ENCODE assay signal across 25 mouse cellular contexts in the genomic region with DNA sequence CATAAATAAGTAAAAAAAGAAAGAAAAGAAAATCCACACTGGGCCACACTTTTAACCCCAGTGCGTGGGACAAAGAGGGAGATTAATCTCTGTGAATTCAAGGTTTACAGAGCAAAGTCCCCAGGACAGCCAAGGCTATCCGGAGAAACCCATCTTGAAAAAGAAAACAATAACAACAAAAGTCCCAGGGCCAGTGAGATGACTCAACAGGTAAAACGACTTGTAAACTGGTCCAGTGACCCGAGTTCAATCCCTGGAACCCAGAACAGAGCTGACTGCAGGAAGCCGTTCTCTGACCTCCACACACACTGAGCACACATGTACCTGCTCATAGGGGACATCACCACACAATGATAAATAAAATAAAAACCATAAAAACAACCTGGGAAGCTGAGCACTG. TPM values are rescaled to one million over a fixed set of nuclear protein-coding genes. Genes with fewer than 3 reads are reported as not detected.
DNase-seq lines count a peak whose midpoint lies in the region; ATAC-seq and TF ChIP-seq lines count a peak whose summit lies in the region.
"Had no signal": no experiment of that assay in that cellular context is flagged by ENCODE, and none has a peak within 500 bp of the region (broad histone marks: within the 10 kb centered on the region; RNA-seq: fewer than 3 reads in every experiment).

No protein-coding gene starts in this region.

- no peaks in the 10 kb centered on the region for H3K27me3 ChIP-seq in heart, embryonic 10.5 days (ENCODE audit: insufficient read depth, poor library complexity, severe bottlenecking)
- H3K27me3 ChIP-seq in heart, embryonic 15.5 days, result no peaks in the 10 kb centered on the region
- H3K27me3 ChIP-seq in kidney, adult 2 months (replicated peaks; ENCODE audit: control insufficient read depth, insufficient read depth, low read length), result no peaks in the 10 kb centered on the region
- H3K27me3 ChIP-seq: embryonic facial prominence, embryonic 12.5 days; forebrain, embryonic 15.5 days; hindbrain, embryonic 13.5 days; Patski had no signal

- no peaks in the 10 kb centered on the region for H3K9me3 ChIP-seq in heart, embryonic 10.5 days
- H3K9me3 ChIP-seq in heart, embryonic 15.5 days (replicated peaks), result no peaks in the 10 kb centered on the region
- H3K9me3 ChIP-seq: embryonic facial prominence, embryonic 12.5 days; forebrain, embryonic 15.5 days; hindbrain, embryonic 13.5 days had no signal

- TF ChIP-seq CTCF in kidney, adult 2 months (conservative IDR thresholded peaks at IDR 0.05; ENCODE audit: insufficient read depth, insufficient read length, low read depth, low read length), result no peak

- no peaks in the 10 kb centered on the region for H3K36me3 ChIP-seq in heart, embryonic 10.5 days
- no peaks in the 10 kb centered on the region for H3K36me3 ChIP-seq in heart, embryonic 15.5 days
- H3K36me3 ChIP-seq in kidney, adult 2 months (ENCODE audit: control insufficient read depth, insufficient read depth, low read length), result no peaks in the 10 kb centered on the region; the same call in 1 of the 2 replicates
- H3K36me3 ChIP-seq: embryonic facial prominence, embryonic 12.5 days; forebrain, embryonic 15.5 days had no signal

- no peak overlapping the region for H3K4me3 ChIP-seq in heart, embryonic 10.5 days
- no peak overlapping the region for H3K4me3 ChIP-seq in heart, embryonic 15.5 days
- H3K4me3 ChIP-seq in kidney, adult 2 months (ENCODE audit: insufficient read depth, low read depth, low read length), result no peak overlapping the region
- H3K4me3 ChIP-seq: embryonic facial prominence, embryonic 12.5 days; forebrain, embryonic 15.5 days; hindbrain, embryonic 13.5 days had no signal

- peaks cover 70% of the 10 kb centered on the region for H3K4me1 ChIP-seq in heart, embryonic 10.5 days
- peaks cover 84% of the 10 kb centered on the region for H3K4me1 ChIP-seq in heart, embryonic 15.5 days (replicated peaks)
- H3K4me1 ChIP-seq in kidney, adult 2 months (ENCODE audit: control insufficient read depth, insufficient read depth, low read length), result peaks cover 76% of the 10 kb centered on the region

- no peak overlapping the region for H3K9ac ChIP-seq in heart, embryonic 15.5 days
- H3K9ac ChIP-seq: embryonic facial prominence, embryonic 12.5 days; forebrain, embryonic 15.5 days; hindbrain, embryonic 13.5 days had no signal

- no peak for ATAC-seq in heart, embryonic 15.5 days (replicated peaks; ENCODE audit: insufficient number of reproducible peaks, insufficient read depth, low FRiP score, low read depth)
- ATAC-seq: activated CD4-positive, CD25-positive, alpha-beta regulatory T cell, adult 4 months; forebrain, embryonic 15.5 days; hindbrain, postnatal 0 days; Patski had no signal

- peak overlapping the region; percentile 87; the same call in 1 of the 2 replicates for H3K27ac ChIP-seq in heart, embryonic 10.5 days
- peak overlapping the region; percentile 93 for H3K27ac ChIP-seq in heart, embryonic 15.5 days
- H3K27ac ChIP-seq in kidney, adult 2 months (ENCODE audit: insufficient read depth, low read depth, low read length), result peak overlapping the region; percentile 76
- H3K27ac ChIP-seq: embryonic facial prominence, embryonic 12.5 days; forebrain, embryonic 15.5 days; hindbrain, embryonic 13.5 days; hindbrain, postnatal 0 days had no signal

- no peak overlapping the region for H3K4me2 ChIP-seq in heart, embryonic 15.5 days
- H3K4me2 ChIP-seq: embryonic facial prominence, embryonic 12.5 days; forebrain, embryonic 15.5 days; hindbrain, embryonic 13.5 days had no signal

- 72% methylated on average over 5 of the region's 5 CpGs for WGBS in heart, embryonic 10.5 days
- 69% methylated on average over 5 of the region's 5 CpGs for WGBS in heart, embryonic 15.5 days
- 29% methylated on average over 5 of the region's 5 CpGs for WGBS in kidney, adult 2 months

- TF ChIP-seq POLR2A in kidney, adult 2 months (IDR thresholded peaks at IDR 0.05; ENCODE audit: low read depth, low read length), result no peak

- intact Hi-C loops in heart, postnatal 25 days (cut with DNase I), result no loop called here

- DNase-seq in heart, embryonic 10.5 days (ENCODE audit: low spot score), result no peak
- DNase-seq in heart, adult 18-20 months, result no peak
- DNase-seq in heart, postnatal 25 days (ENCODE audit: low spot score), result no peak
- peak; percentile 70 for DNase-seq in kidney, adult 2 months
- no peak for DNase-seq in kidney, postnatal 4 days
- DNase-seq: cerebellum, adult 11-12 months; cerebellum, adult 9-10 months; cerebellum, postnatal 25 days; gastrocnemius, postnatal 10 days; kidney, adult 8-10 months had no signal

RNA-seq across cellular contexts. Expression of a gene that starts 10.0 kb away (rescaled TPM):
- polyA plus RNA-seq in heart, embryonic 10.5 days (2016; fragmentation: Nextera tagmentation; extraction: Ambion mirVana), result 9.0 and 23.0 TPM in 2 replicates
- total RNA-seq in heart, adult 18-20 months (2021), result 10 to 100 TPM; 56.3 to 75.5 TPM
- 42.3 and 45.3 TPM in 2 replicates for polyA plus RNA-seq in heart, embryonic 15.5 days (2015; fragmentation: Nextera tagmentation; extraction: Ambion mirVana)
- total RNA-seq in heart, postnatal 25 days (2021), result 10 to 100 TPM; 59.9 to 68.6 TPM
- 56.8 and 63.6 TPM in 2 replicates for polyA plus RNA-seq in kidney, adult 2 months (2012; rRNA removed)

RNA-seq across cellular contexts. Expression of a gene that starts 31.2 kb away (rescaled TPM):
- 4.5 and 5.8 TPM in 2 replicates for polyA plus RNA-seq in heart, embryonic 10.5 days (2016; fragmentation: Nextera tagmentation; extraction: Ambion mirVana)
- total RNA-seq in heart, adult 18-20 months (2021), result 1 to 10 TPM; 2.8 to 5.7 TPM
- polyA plus RNA-seq in heart, embryonic 15.5 days (2015; fragmentation: Nextera tagmentation; extraction: Ambion mirVana), result 3.7 and 4.9 TPM in 2 replicates
- total RNA-seq in heart, postnatal 25 days (2021), result 1 to 10 TPM; 4.6 to 4.8 TPM
- 23.6 and 25.8 TPM in 2 replicates for polyA plus RNA-seq in kidney, adult 2 months (2012; rRNA removed)

RNA-seq across cellular contexts. Expression of a gene that starts 59.2 kb away (rescaled TPM):
- polyA plus RNA-seq in heart, embryonic 10.5 days (2016; fragmentation: Nextera tagmentation; extraction: Ambion mirVana), result not detected in 2 replicates
- total RNA-seq in heart, adult 18-20 months (2021), result not detected
- 0.15 TPM in 1 of 2 replicates, not detected in the other for polyA plus RNA-seq in heart, embryonic 15.5 days (2015; fragmentation: Nextera tagmentation; extraction: Ambion mirVana)
- not detected for total RNA-seq in heart, postnatal 25 days (2021)
- not detected in 2 replicates for polyA plus RNA-seq in kidney, adult 2 months (2012; rRNA removed)
- total RNA-seq: adrenal gland, adult 18-20 months; adrenal gland, postnatal 14 days; CH12.LX; gastrocnemius, postnatal 10 days; hematopoietic stem cell, adult 5-6 weeks; hindbrain, postnatal 0 days had no signal
- polyA plus RNA-seq: activated CD4-positive, CD25-positive, alpha-beta regulatory T cell, adult 4 months; cortical plate, adult 2 months; embryonic facial prominence, embryonic 12.5 days; forebrain, embryonic 11.5 days; forebrain, embryonic 15.5 days; gonadal fat pad, adult 2 months; hindbrain, embryonic 13.5 days; hindbrain, postnatal 0 days; intestine, embryonic 14.5 days; Patski had no signal
